30 mouse cellular contexts compared by ENCODE assay signal in genomic region chr5:107703207-107703763, GRCm38 (mm10). TPM values are rescaled to one million over a fixed set of nuclear protein-coding genes. Genes with fewer than 3 reads are reported as not detected.
DNase-seq lines count a peak whose midpoint lies in the region; ATAC-seq and TF ChIP-seq lines count a peak whose summit lies in the region.
"Had no signal": no experiment of that assay in that cellular context is flagged by ENCODE, and none has a peak within 500 bp of the region (broad histone marks: within the 10 kb centered on the region; RNA-seq: fewer than 3 reads in every experiment).

No protein-coding gene starts in this region.

- no peaks in the 10 kb centered on the region for H3K4me1 ChIP-seq in intestine, postnatal 0 days (replicated peaks; ENCODE audit: control insufficient read depth, insufficient read depth, low read length)
- no peaks in the 10 kb centered on the region for H3K4me1 ChIP-seq in embryonic facial prominence, embryonic 10.5 days
- H3K4me1 ChIP-seq: forebrain, embryonic 13.5 days; hindbrain, embryonic 15.5 days; limb, embryonic 12.5 days; liver, embryonic 13.5 days had no signal

- H3K9ac ChIP-seq in intestine, postnatal 0 days (ENCODE audit: low read depth, low read length): no peak overlapping the region
- H3K9ac ChIP-seq: forebrain, embryonic 13.5 days; hindbrain, embryonic 15.5 days; limb, embryonic 12.5 days; liver, embryonic 13.5 days had no signal

- 75% methylated on average over 6 of the region's 6 CpGs for WGBS in intestine, postnatal 0 days
- WGBS in embryonic facial prominence, embryonic 10.5 days: 86% methylated on average over 6 of the region's 6 CpGs

- no peak overlapping the region for H3K27ac ChIP-seq in intestine, postnatal 0 days (ENCODE audit: low read depth, low read length)
- no peak overlapping the region for H3K27ac ChIP-seq in embryonic facial prominence, embryonic 10.5 days (replicated peaks)
- H3K27ac ChIP-seq: forebrain, embryonic 13.5 days; heart, embryonic 10.5 days; hindbrain, embryonic 15.5 days; kidney, postnatal 0 days; limb, embryonic 12.5 days; liver, embryonic 13.5 days had no signal

- H3K27me3 ChIP-seq in intestine, postnatal 0 days (replicated peaks; ENCODE audit: control insufficient read depth, insufficient read depth, low read length): 0 out of 2 replicates have a peak, but pooled peaks cover 2% of the 10 kb centered on the region
- H3K27me3 ChIP-seq in embryonic facial prominence, embryonic 10.5 days (replicated peaks; ENCODE audit: low read depth, poor library complexity, severe bottlenecking): no peaks in the 10 kb centered on the region
- H3K27me3 ChIP-seq: forebrain, embryonic 13.5 days; hindbrain, embryonic 15.5 days; limb, embryonic 12.5 days had no signal

- no peaks in the 10 kb centered on the region for H3K36me3 ChIP-seq in intestine, postnatal 0 days (ENCODE audit: control insufficient read depth, insufficient read depth)
- no peaks in the 10 kb centered on the region for H3K36me3 ChIP-seq in embryonic facial prominence, embryonic 10.5 days (replicated peaks)
- H3K36me3 ChIP-seq: G1E; heart, embryonic 10.5 days; hindbrain, embryonic 15.5 days; limb, embryonic 12.5 days; liver, embryonic 13.5 days had no signal

- no peak for ATAC-seq in intestine, postnatal 0 days
- ATAC-seq: forebrain, embryonic 13.5 days; Patski had no signal

- no peak overlapping the region for H3K4me3 ChIP-seq in intestine, postnatal 0 days (ENCODE audit: low read depth, low read length)
- no peak overlapping the region for H3K4me3 ChIP-seq in embryonic facial prominence, embryonic 10.5 days
- H3K4me3 ChIP-seq: forebrain, embryonic 13.5 days; heart, embryonic 10.5 days; hindbrain, embryonic 15.5 days; limb, embryonic 12.5 days; liver, embryonic 13.5 days had no signal

- DNase-seq in CD4-positive helper T cell, adult 2 months (ENCODE audit: low read depth, low spot score): peak; percentile 82
- DNase-seq in CD8-positive naive resting alpha-beta T cell, adult 2 months (ENCODE audit: low read depth in 2 of 2, low spot score in 2 of 2): peak; percentile 25 to 32
- DNase-seq in naive thymus-derived CD4-positive, alpha-beta T cell, adult 2 months (ENCODE audit: low read depth): peak; percentile 82
- DNase-seq in thymus, postnatal 25 days: peak; percentile 59
- DNase-seq in embryonic facial prominence, embryonic 10.5 days (ENCODE audit: low spot score): no peak
- no peak for DNase-seq in layer of hippocampus, postnatal 36 days
- DNase-seq: adrenal gland, postnatal 10 days; cerebellum, adult 18-20 months; cerebellum, postnatal 14 days; gastrocnemius, postnatal 36 days; kidney, adult 11 months; liver, embryonic 13.5 days; lung, adult 2 months; lung, postnatal 14 days; right cerebral cortex, postnatal 25 days; spleen, adult 18-20 months had no signal

- no peak for TF ChIP-seq CTCF in intestine, postnatal 0 days (IDR thresholded peaks at IDR 0.05; ENCODE audit: low read depth)

- H3K9me3 ChIP-seq in intestine, postnatal 0 days (ENCODE audit: control insufficient read depth): no peaks in the 10 kb centered on the region
- no peaks in the 10 kb centered on the region for H3K9me3 ChIP-seq in embryonic facial prominence, embryonic 10.5 days
- H3K9me3 ChIP-seq: forebrain, embryonic 13.5 days; G1E; heart, embryonic 10.5 days; hindbrain, embryonic 15.5 days; limb, embryonic 12.5 days; liver, embryonic 13.5 days had no signal

- H3K4me2 ChIP-seq in intestine, postnatal 0 days (replicated peaks; ENCODE audit: low read depth): no peak overlapping the region
- H3K4me2 ChIP-seq: forebrain, embryonic 13.5 days; hindbrain, embryonic 15.5 days; limb, embryonic 12.5 days; liver, embryonic 13.5 days; midbrain, embryonic 11.5 days had no signal

RNA-seq across cellular contexts. Expression of gene Gfi1, which starts 22.6 kb away (rescaled TPM):
- polyA plus RNA-seq in intestine, postnatal 0 days (2015; fragmentation: Nextera tagmentation; extraction: Ambion mirVana): 0.37 and 0.38 TPM in 2 replicates
- polyA plus RNA-seq in embryonic facial prominence, embryonic 10.5 days (2016; fragmentation: Nextera tagmentation; extraction: Ambion mirVana): 0.05 TPM in 1 of 2 replicates, not detected in the other
- total RNA-seq in layer of hippocampus, postnatal 36 days (2021): not detected
- total RNA-seq: gastrocnemius, adult 18-20 months; layer of hippocampus, postnatal 10 days had no signal
- polyA plus RNA-seq: forebrain, embryonic 13.5 days; heart, embryonic 10.5 days; heart, postnatal 0 days; hindbrain, embryonic 15.5 days; kidney, postnatal 0 days; limb, embryonic 12.5 days; midbrain, embryonic 11.5 days; midbrain, postnatal 0 days; stomach, embryonic 14.5 days had no signal

Comparison
In these comparisons a context has a peak if more than half of its experiments do, and no peak if none do; other contexts are left out.
1. DNase-seq: peak in CD4-positive helper T cell, adult 2 months (single experiment), CD8-positive naive resting alpha-beta T cell, adult 2 months (2 of 2), naive thymus-derived CD4-positive, alpha-beta T cell, adult 2 months (single experiment) and thymus, postnatal 25 days (single experiment); none in embryonic facial prominence, embryonic 10.5 days (single experiment) and layer of hippocampus, postnatal 36 days (0 of 2).